Mouse (Mus musculus): Measurements from ENCODE around the gene Plekha5.

- TF ChIP-seq CTCF (IDR thresholded peaks at IDR 0.05; ENCODE audit: extremely low read depth, insufficient read length, insufficient replicate concordance, low read depth, low read length) (no peak), POLR2A (IDR thresholded peaks at IDR 0.05; ENCODE audit: low read depth, low read length) (no peak)
Measured at GRCm38 (mm10) chr6:140620531-140621349, 196.9 kb downstream of the Plekha5 start.
